Mouse (Mus musculus): ENCODE results near the gene Stx5a.
"Not testable (repeated sequence)": the region's sequence is repeated elsewhere in the genome, so short reads cannot be mapped to it uniquely, and the experiment has no call there.

The Stx5a gene

GRCm38 (mm10) chr19:8715868-8716766, 25.1 kb upstream of the Stx5a start:
- DNase-seq (ENCODE audit: inconsistent ontology term): no peak

- DNase-seq (ENCODE audit: inconsistent ontology term): no peak
These were observed 24.3 kb upstream of the Stx5a start for GRCm38 (mm10) chr19:8716767-8717475.

- peak; percentile 46 for DNase-seq (ENCODE audit: inconsistent ontology term)
These were observed 22.9 kb upstream of the Stx5a start for GRCm38 (mm10) chr19:8718357-8718756.

- not testable (repeated sequence) for DNase-seq (ENCODE audit: inconsistent ontology term)
These were observed 22.2 kb upstream of the Stx5a start for GRCm38 (mm10) chr19:8719037-8719436.

- no peak for DNase-seq (ENCODE audit: inconsistent ontology term)
These were observed 19.8 kb upstream of the Stx5a start for GRCm38 (mm10) chr19:8721378-8721777.

GRCm38 (mm10) chr19:8722021-8722420, 19.2 kb upstream of the Stx5a start:
- no peak for DNase-seq (ENCODE audit: inconsistent ontology term)

GRCm38 (mm10) chr19:8722559-8722906, 18.7 kb upstream of the Stx5a start:
- DNase-seq (ENCODE audit: inconsistent ontology term): no peak

GRCm38 (mm10) chr19:8722907-8723573, 18.2 kb upstream of the Stx5a start, which contains the start of gene Slc3a2:
TSS of gene Slc3a2 (minus strand) at chr19:8723369.
- DNase-seq (ENCODE audit: inconsistent ontology term): peak; percentile 96

GRCm38 (mm10) chr19:8723574-8724346, 17.5 kb upstream of the Stx5a start:
- DNase-seq (ENCODE audit: inconsistent ontology term): no peak

- no peak for DNase-seq (ENCODE audit: inconsistent ontology term)
These were observed 16.8 kb upstream of the Stx5a start for GRCm38 (mm10) chr19:8724392-8724791.

- DNase-seq (ENCODE audit: inconsistent ontology term): no peak
These were observed 16.1 kb upstream of the Stx5a start for GRCm38 (mm10) chr19:8725081-8725613.

- no peak for DNase-seq (ENCODE audit: inconsistent ontology term)
These were observed 14.4 kb upstream of the Stx5a start for GRCm38 (mm10) chr19:8726609-8727390.

GRCm38 (mm10) chr19:8727495-8728114, 13.6 kb upstream of the Stx5a start:
- DNase-seq (ENCODE audit: inconsistent ontology term): no peak

- DNase-seq (ENCODE audit: inconsistent ontology term): not testable (repeated sequence)
These were observed 12.7 kb upstream of the Stx5a start for GRCm38 (mm10) chr19:8728335-8729099.

- no peak for DNase-seq (ENCODE audit: inconsistent ontology term)
These were observed 6.9 kb upstream of the Stx5a start for GRCm38 (mm10) chr19:8734334-8734733.

GRCm38 (mm10) chr19:8735389-8736159, 5.6 kb upstream of the Stx5a start, which contains the start of gene Wdr74:
TSS of gene Wdr74 (plus strand) at chr19:8735827.
- peak; percentile 87 for DNase-seq (ENCODE audit: inconsistent ontology term)

- DNase-seq (ENCODE audit: inconsistent ontology term): no peak
These were observed 5.1 kb upstream of the Stx5a start for GRCm38 (mm10) chr19:8736160-8736467.

- DNase-seq (ENCODE audit: inconsistent ontology term): no peak
These were observed 2.3 kb upstream of the Stx5a start for GRCm38 (mm10) chr19:8738911-8739310.

GRCm38 (mm10) chr19:8739646-8740045, 1.6 kb upstream of the Stx5a start:
- DNase-seq (ENCODE audit: inconsistent ontology term): no peak
